Mouse (Mus musculus) thymus, adult 2 months (tissue): ENCODE data around the gene Brinp2. TPM values are rescaled to one million over a fixed set of nuclear protein-coding genes. Genes with fewer than 3 reads are reported as not detected.

Experiments used
- DNase-seq: peaks from one replicate; pipeline ENCODE4 v3.0.0; 2021
- H3K27ac ChIP-seq: fragments of 200-500 bp; 2 replicates; pipeline ENCODE4 v1.5.1; 2012; ENCODE audit warnings: low read length, control low read depth; ENCODE audit not compliant: control insufficient read depth, insufficient read depth
- H3K27me3 ChIP-seq: fragments of 200-500 bp; 2 replicates; pipeline ENCODE4 v1.6.1; 2012; ENCODE audit warnings: mild to moderate bottlenecking, low read length, moderate library complexity, mixed read lengths; ENCODE audit not compliant: control insufficient read depth, insufficient read depth
- H3K36me3 ChIP-seq: fragments of 200-500 bp; 2 replicates; pipeline ENCODE4 v1.6.1; 2012; ENCODE audit warnings: mild to moderate bottlenecking, low read length, moderate library complexity; ENCODE audit not compliant: control insufficient read depth, insufficient read depth
- H3K4me1 ChIP-seq: fragments of 200-500 bp; replicated peaks from 2 replicates; pipeline ENCODE4 v1.6.1; 2012; ENCODE audit warnings: low read length; ENCODE audit not compliant: control insufficient read depth, insufficient read depth
- H3K4me3 ChIP-seq: fragments of 200-500 bp; 2 replicates; pipeline ENCODE4 v1.5.1; 2012; ENCODE audit warnings: mild to moderate bottlenecking, low read length, control low read depth, moderate library complexity; ENCODE audit not compliant: control insufficient read depth, insufficient read depth
- CTCF ChIP-seq: fragments of 200-500 bp; IDR thresholded peaks from 2 replicates; pipeline ENCODE4 v1.5.1; 2012; ENCODE audit warnings: mild to moderate bottlenecking, control low read depth, low read length, moderate library complexity, borderline replicate concordance; ENCODE audit not compliant: control insufficient read depth, poor library complexity, insufficient read depth; ENCODE audit errors: extremely low read depth
- POLR2A ChIP-seq: fragments of 200-500 bp; IDR thresholded peaks from 2 replicates; pipeline ENCODE4 v1.6.1; 2012; ENCODE audit warnings: mild to moderate bottlenecking, low read length, control low read depth, moderate library complexity; ENCODE audit not compliant: control insufficient read depth, poor library complexity, insufficient read depth; ENCODE audit errors: extremely low read depth
- WGBS: fragments of 180-500 bp; shearing (Covaris S2); methylation state at CpG from one replicate; pipeline ENCODE4 v1.1.7; 2018; 5-methylcytosine and 5-hydroxymethylcytosine counted together
- polyA plus RNA-seq: library from polyadenylated mRNA; depleted of rRNA; stranded (reverse); fragments of >200 nt; gene quantifications from 2 replicates; pipeline ENCODE4 v1.2.3, GENCODE M21; 2012

Gene Brinp2
- polyA plus RNA-seq, 1 experiment: 0.81 TPM

DNA sequence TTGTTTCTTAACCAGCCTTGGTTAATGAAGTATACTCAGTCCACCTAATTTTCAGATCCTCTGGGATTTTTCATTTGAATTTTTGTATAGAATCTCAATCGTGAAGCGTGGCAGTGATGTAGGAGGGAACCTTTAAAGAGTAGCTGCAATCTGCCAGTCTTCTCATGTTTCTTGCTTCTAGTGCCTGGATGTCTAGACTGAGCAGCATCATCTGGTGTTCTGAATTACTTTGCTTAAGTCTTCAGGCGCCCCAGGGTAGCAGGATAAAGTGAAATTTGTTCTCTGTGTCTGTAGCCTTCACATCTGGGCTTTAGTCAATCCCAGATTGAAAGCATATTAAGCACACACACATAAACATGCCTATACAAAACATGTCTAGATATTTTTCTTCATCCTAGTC lies 27.1 kb upstream of the Brinp2 start:
- Histone ChIP-seq H3K4me1 (no peaks in the 10 kb centered on the region), H3K4me3 (no peak overlapping the region), H3K27ac (no peak overlapping the region), H3K36me3 (no peaks in the 10 kb centered on the region), H3K27me3 (no peaks in the 10 kb centered on the region)
- 87% methylated on average over 3 of the region's 3 CpGs for WGBS
- no peak for DNase-seq
- TF ChIP-seq CTCF (no peak), POLR2A (no peak)

DNA sequence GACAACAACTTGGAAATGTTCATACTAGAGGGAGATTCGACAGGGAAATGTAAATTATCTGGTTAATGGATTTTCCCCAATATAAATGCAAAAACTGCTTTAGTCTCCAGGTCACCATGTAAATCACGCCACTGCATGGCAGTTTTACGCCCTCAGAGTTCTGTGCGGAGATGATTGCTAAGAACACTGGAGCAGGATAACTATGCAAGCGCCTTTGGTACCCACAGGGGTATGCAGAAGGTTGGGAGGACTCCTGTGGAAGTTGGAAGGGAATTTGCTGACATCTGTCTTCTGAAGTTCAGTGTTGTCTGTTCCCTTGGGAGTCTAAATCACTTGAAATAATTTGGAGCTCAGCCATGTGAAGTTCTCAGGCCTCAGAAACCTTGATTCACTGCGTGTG lies 26.2 kb upstream of the Brinp2 start:
- no peaks in the 10 kb centered on the region for H3K4me1 ChIP-seq
- TF ChIP-seq POLR2A (no peak), CTCF (no peak)
- no peaks in the 10 kb centered on the region for H3K27me3 ChIP-seq
- no peak for DNase-seq
- H3K27ac ChIP-seq: no peak overlapping the region
- no peak overlapping the region for H3K4me3 ChIP-seq
- WGBS: 84% methylated on average over 6 of the region's 6 CpGs
- no peaks in the 10 kb centered on the region for H3K36me3 ChIP-seq

DNA sequence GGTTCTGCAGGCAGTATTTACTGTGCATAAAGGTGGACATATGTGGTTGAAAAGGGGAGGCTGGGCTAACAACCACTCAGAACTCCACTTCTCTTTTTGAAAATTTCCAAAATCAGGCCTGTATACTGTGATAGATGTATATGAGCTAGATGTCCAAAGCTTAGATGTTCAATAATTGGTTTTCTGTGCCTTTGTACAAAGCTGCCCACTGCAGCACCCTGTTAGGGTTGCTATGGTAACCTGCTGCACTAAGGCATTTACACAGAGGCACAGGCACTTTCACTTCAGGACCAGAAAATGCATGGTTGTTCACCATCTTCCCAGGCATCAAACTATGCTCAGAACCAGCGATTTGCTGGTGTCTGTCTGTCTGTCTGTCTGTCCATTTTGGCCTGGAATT lies 8.3 kb upstream of the Brinp2 start:
- TF ChIP-seq CTCF (no peak), POLR2A (no peak)
- no peak for DNase-seq
- Histone ChIP-seq H3K36me3 (no peaks in the 10 kb centered on the region), H3K27me3 (no peaks in the 10 kb centered on the region), H3K4me1 (no peaks in the 10 kb centered on the region), H3K4me3 (no peak overlapping the region), H3K27ac (no peak overlapping the region)
- 79% methylated on average over 1 of the region's 1 CpGs for WGBS

DNA sequence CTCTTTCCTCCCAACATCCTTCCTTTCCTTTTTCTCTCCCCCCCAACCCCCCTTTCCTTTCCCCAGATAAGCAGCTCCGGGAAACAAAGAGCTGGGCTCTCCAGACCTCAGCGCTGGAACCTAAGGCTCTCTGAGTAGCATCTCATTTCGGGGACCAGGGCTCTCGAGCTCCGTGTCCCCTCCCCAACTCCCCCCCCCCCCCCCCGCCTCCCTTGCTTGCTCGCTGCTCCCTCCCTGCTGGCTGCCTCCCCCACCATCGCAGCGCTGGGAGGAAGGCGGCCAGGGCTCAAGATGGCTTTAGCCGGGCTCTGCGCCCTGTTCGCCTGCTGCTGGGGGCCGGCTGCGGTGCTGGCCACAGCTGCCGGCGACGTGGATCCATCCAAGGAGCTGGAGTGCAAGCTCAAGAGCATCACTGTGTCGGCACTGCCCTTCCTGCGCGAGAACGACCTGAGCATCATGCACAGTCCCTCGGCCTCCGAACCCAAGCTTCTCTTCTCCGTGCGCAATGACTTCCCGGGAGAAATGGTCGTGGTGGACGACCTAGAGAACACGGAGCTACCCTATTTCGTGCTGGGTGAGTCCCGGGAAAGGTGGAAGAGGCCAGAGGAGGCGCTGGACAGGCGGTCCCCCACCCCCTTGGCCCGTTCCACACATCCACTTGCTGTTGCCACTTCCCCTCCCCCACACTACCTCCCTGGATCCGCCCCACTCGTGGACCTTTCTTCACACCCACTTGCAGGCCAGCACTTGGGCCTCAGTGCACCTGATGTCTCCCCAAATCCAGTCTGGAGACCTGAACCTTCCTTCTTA lies 6.4 kb upstream of the Brinp2 start:
- WGBS: 8% methylated on average over 33 of the region's 37 CpGs
- no peak for DNase-seq

GRCm38 (mm10) chr1:158361964-158362291 lies 5.8 kb upstream of the Brinp2 start, which contains the start of gene Astn1:
Gene Astn1, plus strand, starts transcription at chr1:158362273.
- Histone ChIP-seq H3K36me3 (no peaks in the 10 kb centered on the region), H3K27ac (no peak within 1 kb of the TSS), H3K4me1 (no peaks in the 10 kb centered on the region), H3K27me3 (no peaks in the 10 kb centered on the region), H3K4me3 (no peak within 1 kb of the TSS)
- TF ChIP-seq POLR2A (no peak), CTCF (no peak)
- DNase-seq: no peak
- 11% methylated on average over 2 of the region's 2 CpGs for WGBS

More for the DNA sequence above, 6.4 kb upstream of the Brinp2 start:
- H3K27me3 ChIP-seq: no peaks in the 10 kb centered on the region
- H3K4me1 ChIP-seq: no peaks in the 10 kb centered on the region
- no peak overlapping the region for H3K4me3 ChIP-seq
- no peaks in the 10 kb centered on the region for H3K36me3 ChIP-seq
- H3K27ac ChIP-seq: no peak overlapping the region
- TF ChIP-seq POLR2A (no peak), CTCF (no peak)

GRCm38 (mm10) chr1:158355177-158356050 lies 712 bp downstream of the Brinp2 start:
- H3K4me1 ChIP-seq: no peaks in the 10 kb centered on the region
- TF ChIP-seq POLR2A: no peak
- no peak for TF ChIP-seq CTCF
- no peak overlapping the region for H3K27ac ChIP-seq
- H3K4me3 ChIP-seq: no peak overlapping the region
- H3K27me3 ChIP-seq: no peaks in the 10 kb centered on the region
- H3K36me3 ChIP-seq: no peaks in the 10 kb centered on the region
- 15% methylated on average over 28 of the region's 28 CpGs for WGBS
- DNase-seq: no peak
